Mouse (Mus musculus) E14TG2a.4 (cell line): ENCODE measurements around the gene Hist1h4f.

Experiments used
- CTCF ChIP-seq: conservative IDR thresholded peaks from 2 replicates; pipeline ENCODE4 v1.5.1; 2014; ENCODE audit warnings: low read length
- POU5F1 ChIP-seq: IDR thresholded peaks from 2 replicates; pipeline ENCODE4 v1.6.1; 2014; ENCODE audit warnings: low read length, borderline replicate concordance

DNA sequence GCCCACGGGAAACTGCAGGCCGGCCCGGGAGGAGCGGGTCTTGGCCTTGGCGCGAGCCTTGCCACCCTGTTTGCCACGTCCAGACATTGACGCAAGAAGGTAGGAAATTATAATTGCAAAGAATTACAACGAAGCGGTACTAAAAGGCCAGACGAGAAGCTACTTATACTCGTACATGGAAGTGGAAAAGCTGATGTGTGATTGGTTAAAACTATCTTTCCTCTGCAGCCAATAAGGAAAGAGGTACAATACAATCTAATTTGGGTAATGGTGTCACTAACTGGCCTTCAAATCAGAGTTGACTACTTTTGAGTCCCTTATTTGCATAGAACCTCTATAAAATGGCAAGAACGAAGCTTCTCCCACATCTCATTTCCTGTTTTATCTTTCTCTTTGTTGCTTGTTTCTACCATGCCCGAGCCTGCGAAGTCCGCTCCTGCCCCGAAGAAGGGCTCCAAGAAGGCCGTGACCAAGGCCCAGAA, 19.6 kb upstream of the Hist1h4f start, which contains the start of the genes Hist1h2ae and Hist1h2bg:
- TF ChIP-seq CTCF (no peak), POU5F1 (no peak)
